Mouse (Mus musculus): Measurements from ENCODE around the gene Crk.

GRCm38 (mm10) chr11:75684956-75685355 is 5.9 kb downstream of the Crk start:
- no peak for TF ChIP-seq CTCF (IDR thresholded peaks at IDR 0.05; ENCODE audit: control insufficient read depth, insufficient read depth, low read length)
- no peak for TF ChIP-seq POLR2A (IDR thresholded peaks at IDR 0.05; ENCODE audit: borderline replicate concordance, control insufficient read depth, low read depth, low read length)

All from bone marrow, adult 2 months (tissue).